Mouse (Mus musculus) kidney, embryonic 14.5 days (tissue): ENCODE measurements around the gene Map1lc3a. TPM values are rescaled to one million over a fixed set of nuclear protein-coding genes. Genes with fewer than 3 reads are reported as not detected.
A peak's percentile ranks its signal among the peaks of the same experiment; 100 is the strongest.

Experiments
- ATAC-seq: fragments of 200-750 bp; cut with Nextera tagmentation; 2 replicates; pipeline ENCODE4 v1.8.0; 2017; ENCODE audit warnings: moderate number of reproducible peaks, mild to moderate bottlenecking, moderate TSS enrichment, moderate library complexity; ENCODE audit not compliant: low FRiP score, low TSS enrichment
- H3K27ac ChIP-seq: fragments of 300-500 bp; sonication (generic); 2 replicates; pipeline ENCODE4 v1.5.1; 2014; ENCODE audit warnings: low read depth, mild to moderate bottlenecking, low read length, moderate library complexity, mixed read lengths
- H3K27me3 ChIP-seq: fragments of 300-500 bp; sonication (generic); 2 replicates; pipeline ENCODE4 v1.6.1; 2014; ENCODE audit warnings: mild to moderate bottlenecking, low read length; ENCODE audit not compliant: control insufficient read depth, insufficient read depth
- H3K36me3 ChIP-seq: fragments of 300-500 bp; sonication (generic); 2 replicates; pipeline ENCODE4 v1.6.1; 2014; ENCODE audit warnings: low read length, mixed read lengths; ENCODE audit not compliant: control insufficient read depth, insufficient read depth
- H3K4me1 ChIP-seq: fragments of 300-500 bp; sonication (generic); 2 replicates; pipeline ENCODE4 v1.6.1; 2014; ENCODE audit warnings: low read length, mixed read lengths; ENCODE audit not compliant: control insufficient read depth, insufficient read depth
- H3K4me2 ChIP-seq: fragments of 300-500 bp; sonication (generic); replicated peaks from 2 replicates; pipeline ENCODE4 v1.6.1; 2014; ENCODE audit warnings: low read depth, mild to moderate bottlenecking, low read length
- H3K4me3 ChIP-seq: fragments of 300-500 bp; sonication (generic); 2 replicates; pipeline ENCODE4 v1.5.1; 2014; ENCODE audit warnings: mild to moderate bottlenecking, low read length
- H3K9ac ChIP-seq: fragments of 300-500 bp; sonication (generic); 2 replicates; pipeline ENCODE4 v1.6.1; 2014; ENCODE audit warnings: low read depth, mild to moderate bottlenecking, low read length, moderate library complexity
- H3K9me3 ChIP-seq: fragments of 300-500 bp; sonication (generic); 2 replicates; pipeline ENCODE4 v1.6.1; 2016; ENCODE audit warnings: low read length; ENCODE audit not compliant: control insufficient read depth
- WGBS: fragments of 180-500 bp; shearing (Covaris S2); extraction: QIAGEN DNeasy Blood & Tissue Kit; methylation state at CpG from one replicate; pipeline ENCODE4 v1.1.7; 2014; 5-methylcytosine and 5-hydroxymethylcytosine counted together
- polyA plus RNA-seq: library from polyadenylated mRNA; unstranded; fragments of >200 nt; fragmentation: Nextera tagmentation; extraction: Ambion mirVana; gene quantifications from 2 replicates; pipeline ENCODE4 v1.2.1, GENCODE M21; 2014

Gene Map1lc3a
- polyA plus RNA-seq = 135 and 136 TPM in 2 replicates

- Histone ChIP-seq H3K36me3 (peaks cover 15% of the 10 kb centered on the region), H3K27me3 (no peaks in the 10 kb centered on the region), H3K4me2 (peak within 1 kb of the TSS; percentile 74), H3K4me1 (0 out of 2 replicates have a peak, but pooled peaks cover 6% of the 10 kb centered on the region), H3K9ac (peak within 1 kb of the TSS; percentile 92), H3K9me3 (no peaks in the 10 kb centered on the region), H3K27ac (peak within 1 kb of the TSS; percentile 80), H3K4me3 (peak within 1 kb of the TSS; percentile 97)
- WGBS = under 1% methylated on average over 47 of the region's 47 CpGs
- peak; percentile 91 for ATAC-seq
These were observed at the start of gene Map1lc3a for GRCm38 (mm10) chr2:155276195-155276594. Gene Map1lc3a, plus strand, starts transcription at chr2:155276297.

GRCm38 (mm10) chr2:155235746-155236361 is 40.2 kb upstream of the Map1lc3a start:
- H3K9ac ChIP-seq = peak overlapping the region; percentile 77; the same call in 1 of the 2 replicates
- peak; percentile 86 for ATAC-seq
- 8% methylated on average over 13 of the region's 13 CpGs for WGBS
- H3K4me2 ChIP-seq = peak overlapping the region; percentile 66
- H3K4me1 ChIP-seq = peaks cover 7% of the 10 kb centered on the region; the same call in 1 of the 2 replicates
- H3K4me3 ChIP-seq = peak overlapping the region; percentile 75
- no peaks in the 10 kb centered on the region for H3K36me3 ChIP-seq
- H3K27me3 ChIP-seq = no peaks in the 10 kb centered on the region
- no peaks in the 10 kb centered on the region for H3K9me3 ChIP-seq
- peak overlapping the region; percentile 83 for H3K27ac ChIP-seq

DNA sequence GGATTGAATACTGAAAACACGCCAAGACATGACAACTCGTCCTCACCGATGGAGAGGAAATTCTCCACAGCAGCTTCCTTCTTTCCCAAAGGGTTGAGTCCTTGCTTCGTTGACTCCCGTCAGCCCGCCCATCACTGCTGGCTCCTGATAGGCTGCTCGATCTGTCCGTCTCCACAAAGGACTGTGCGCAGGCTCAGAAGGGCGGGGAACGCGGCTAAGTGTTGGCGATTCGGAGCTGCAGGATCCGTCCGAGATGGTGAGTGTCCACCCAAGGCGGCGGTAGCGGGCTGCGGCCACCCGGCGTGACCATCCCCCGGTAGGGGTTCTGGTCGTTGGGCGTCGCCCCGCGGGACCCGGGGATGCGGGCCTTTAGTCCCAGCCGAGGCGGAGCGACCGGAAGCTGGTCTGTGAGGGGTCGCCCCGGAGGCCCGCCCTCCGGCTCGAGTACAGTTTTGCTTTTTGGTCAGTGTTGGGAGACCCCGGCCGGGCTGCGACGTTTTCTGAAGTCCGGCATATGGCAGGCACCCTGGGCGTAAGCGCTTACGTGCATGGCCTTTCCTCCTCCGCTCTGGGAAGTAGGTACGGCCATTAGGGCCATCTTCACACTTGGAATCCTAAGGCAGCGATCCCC is 39.6 kb upstream of the Map1lc3a start, which contains the start of gene Dynlrb1:
Dynlrb1 (plus strand) TSS at position 172 of the 631 bp plus-strand sequence.
- under 1% methylated on average over 50 of the region's 50 CpGs for WGBS
- no peaks in the 10 kb centered on the region for H3K27me3 ChIP-seq
- peak; percentile 99 for ATAC-seq

GRCm38 (mm10) chr2:155237276-155237675 is 38.8 kb upstream of the Map1lc3a start:
- 14% methylated on average over 4 of the region's 4 CpGs for WGBS
- H3K4me2 ChIP-seq = peak overlapping the region; percentile 68
- no peaks in the 10 kb centered on the region for H3K9me3 ChIP-seq
- no peak overlapping the region for H3K27ac ChIP-seq
- peaks cover 7% of the 10 kb centered on the region; the same call in 1 of the 2 replicates for H3K4me1 ChIP-seq
- ATAC-seq = no peak
- peaks cover under 1% of the 10 kb centered on the region; the same call in 1 of the 2 replicates for H3K36me3 ChIP-seq
- H3K9ac ChIP-seq = peak overlapping the region; percentile 77; the same call in 1 of the 2 replicates
- H3K4me3 ChIP-seq = peak overlapping the region; percentile 75
- H3K27me3 ChIP-seq = no peaks in the 10 kb centered on the region

More for the DNA sequence above, 39.6 kb upstream of the Map1lc3a start, which contains the start of gene Dynlrb1:
- Histone ChIP-seq H3K9me3 (no peaks in the 10 kb centered on the region), H3K4me3 (peak within 1 kb of the TSS; percentile 75), H3K4me1 (peaks cover 7% of the 10 kb centered on the region; the same call in 1 of the 2 replicates), H3K4me2 (peak within 1 kb of the TSS; percentile 68), H3K27ac (peak within 1 kb of the TSS; percentile 83), H3K9ac (peak within 1 kb of the TSS; percentile 77), H3K36me3 (no peaks in the 10 kb centered on the region)

- Histone ChIP-seq H3K36me3 (peaks cover 34% of the 10 kb centered on the region), H3K4me2 (no peak overlapping the region), H3K27me3 (no peaks in the 10 kb centered on the region), H3K4me3 (no peak overlapping the region), H3K27ac (no peak overlapping the region), H3K9ac (no peak overlapping the region), H3K4me1 (peaks cover 7% of the 10 kb centered on the region; the same call in 1 of the 2 replicates), H3K9me3 (no peaks in the 10 kb centered on the region)
- ATAC-seq = no peak
- 71% methylated on average over 4 of the region's 4 CpGs for WGBS
These were observed 35.2 kb upstream of the Map1lc3a start for GRCm38 (mm10) chr2:155240915-155241314.

DNA sequence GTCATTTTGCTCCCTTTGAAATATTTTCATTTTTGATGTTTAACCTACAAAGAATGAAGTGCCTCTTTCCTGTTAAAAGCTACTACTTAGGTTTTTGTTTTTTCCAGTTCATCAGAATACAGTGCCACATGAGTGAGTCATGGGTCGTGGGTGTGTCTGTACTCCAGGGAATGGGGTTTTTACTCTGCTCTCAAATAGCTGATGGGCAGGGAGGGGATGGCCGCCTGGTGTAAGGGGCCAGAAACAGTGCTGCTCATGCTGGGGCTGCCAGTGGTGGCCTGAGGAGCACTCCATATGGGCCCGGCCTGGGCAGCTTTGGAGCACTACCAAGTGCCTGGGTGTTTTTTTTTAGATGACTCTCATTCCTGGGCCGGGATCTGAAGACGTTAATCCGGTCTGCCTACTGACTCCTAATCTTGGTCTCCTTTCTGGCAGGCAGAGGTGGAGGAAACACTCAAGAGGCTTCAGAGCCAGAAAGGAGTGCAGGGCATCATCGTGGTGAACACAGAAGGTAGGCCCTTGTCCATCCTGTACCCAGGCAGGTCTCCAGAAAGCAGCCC is 33.7 kb upstream of the Map1lc3a start:
- no peak overlapping the region for H3K4me3 ChIP-seq
- H3K4me1 ChIP-seq = peaks cover 5% of the 10 kb centered on the region; the same call in 1 of the 2 replicates
- no peak for ATAC-seq
- peaks cover 46% of the 10 kb centered on the region for H3K36me3 ChIP-seq
- 91% methylated on average over 7 of the region's 7 CpGs for WGBS
- H3K9ac ChIP-seq = no peak overlapping the region
- no peaks in the 10 kb centered on the region for H3K9me3 ChIP-seq
- H3K4me2 ChIP-seq = no peak overlapping the region
- H3K27ac ChIP-seq = no peak overlapping the region
- H3K27me3 ChIP-seq = no peaks in the 10 kb centered on the region

DNA sequence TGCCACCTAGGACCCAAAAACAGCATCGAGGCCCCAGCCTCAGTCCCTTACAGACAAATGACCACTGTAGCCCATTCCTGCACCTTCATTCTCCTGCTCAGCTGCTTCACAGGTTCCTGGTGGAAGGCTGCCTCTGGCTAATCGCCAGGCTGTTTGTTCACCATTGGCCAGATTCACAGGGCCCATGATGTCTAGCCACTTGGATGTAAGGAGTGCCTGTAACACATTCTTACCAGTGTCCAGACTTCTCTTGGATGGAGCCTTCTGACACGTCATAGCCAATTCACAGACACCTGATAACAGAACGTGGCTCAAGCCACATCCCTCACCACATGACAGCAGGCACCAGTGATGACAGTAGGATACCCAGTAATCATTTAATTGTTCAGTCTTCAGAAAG is 29.9 kb upstream of the Map1lc3a start:
- H3K9ac ChIP-seq = no peak overlapping the region
- no peaks in the 10 kb centered on the region for H3K4me1 ChIP-seq
- H3K27ac ChIP-seq = no peak overlapping the region
- H3K27me3 ChIP-seq = no peaks in the 10 kb centered on the region
- no peak overlapping the region for H3K4me2 ChIP-seq
- H3K36me3 ChIP-seq = peaks cover 84% of the 10 kb centered on the region
- 88% methylated on average over 4 of the region's 4 CpGs for WGBS
- no peak for ATAC-seq
- no peaks in the 10 kb centered on the region for H3K9me3 ChIP-seq
- H3K4me3 ChIP-seq = no peak overlapping the region

GRCm38 (mm10) chr2:155248206-155248605 is 27.9 kb upstream of the Map1lc3a start:
- H3K4me2 ChIP-seq = no peak overlapping the region
- no peaks in the 10 kb centered on the region for H3K27me3 ChIP-seq
- peaks cover 76% of the 10 kb centered on the region for H3K36me3 ChIP-seq
- H3K4me1 ChIP-seq = no peaks in the 10 kb centered on the region
- H3K9me3 ChIP-seq = no peaks in the 10 kb centered on the region
- H3K9ac ChIP-seq = no peak overlapping the region
- ATAC-seq = no peak
- H3K27ac ChIP-seq = no peak overlapping the region
- WGBS = 86% methylated on average over 1 of the region's 1 CpGs
- no peak overlapping the region for H3K4me3 ChIP-seq
